Mouse (Mus musculus): ENCODE results near the gene Ttc28.

DNA sequence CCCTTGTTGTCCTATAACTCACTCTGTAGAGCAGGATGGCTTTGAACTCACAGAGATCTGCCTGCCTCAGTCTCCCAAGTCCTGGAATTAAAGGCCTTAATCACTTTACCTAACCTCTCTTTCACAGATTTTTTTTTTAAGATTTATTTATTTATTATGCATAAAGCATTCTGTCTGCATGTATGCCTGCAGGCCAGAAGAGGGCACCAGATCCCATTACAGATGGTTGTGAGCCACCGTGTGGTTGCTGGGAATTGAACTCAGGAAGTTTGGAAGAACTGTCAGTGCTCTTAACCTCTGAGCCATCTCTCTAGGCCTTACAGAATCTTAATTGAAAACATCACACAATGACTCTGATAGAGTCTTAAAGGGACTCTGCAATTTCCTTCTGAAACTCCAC, 26.6 kb upstream of the Ttc28 start:
- TF ChIP-seq POLR2A (IDR thresholded peaks at IDR 0.05; ENCODE audit: low read depth, low read length) (no peak), CTCF (IDR thresholded peaks at IDR 0.05; ENCODE audit: extremely low read depth, insufficient read depth, insufficient read length, insufficient replicate concordance) (no peak)

Data from spleen, adult 2 months (tissue).